Mouse (Mus musculus): ENCODE measurements at regions not wholly inside any gene's neighbourhood (a gene's known extent, or its start where the extent isn't known, plus 50 kb on each side); places are given as distances from the start of the nearest gene placed in this dataset.

DNA sequence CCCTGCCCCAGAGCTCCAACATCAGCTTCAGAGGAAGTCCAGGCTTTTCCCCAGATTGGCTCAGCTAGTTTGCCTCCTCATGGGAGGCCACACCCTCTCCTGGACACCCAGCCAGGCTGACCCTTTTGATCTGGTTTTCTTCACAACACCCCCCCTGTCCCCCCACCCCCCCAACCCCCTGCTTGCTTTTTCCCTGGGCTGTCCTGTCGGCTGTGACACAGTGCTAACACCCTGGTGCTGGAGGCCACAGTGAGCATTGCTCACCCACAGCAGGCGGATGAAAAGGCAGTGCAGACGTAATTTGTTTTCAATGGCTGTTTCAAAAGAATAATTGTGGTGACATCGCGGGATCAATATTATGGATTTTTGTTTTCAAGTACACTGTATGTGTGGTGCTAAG lies 333.8 kb upstream of the Zfp507 start:
- no peak for TF ChIP-seq ZKSCAN1 (IDR thresholded peaks at IDR 0.05; ENCODE audit: low read depth, low read length)
- TF ChIP-seq TAL1 (IDR thresholded peaks at IDR 0.05; ENCODE audit: low read length) = no peak
- TF ChIP-seq USF1 (IDR thresholded peaks at IDR 0.05; ENCODE audit: low read depth, low read length) = no peak
- TF ChIP-seq CHD2 (IDR thresholded peaks at IDR 0.05; ENCODE audit: low read length) = no peak
- no peak for TF ChIP-seq MEF2A (IDR thresholded peaks at IDR 0.05; ENCODE audit: extremely low read depth, insufficient replicate concordance, low read depth, low read length, poor library complexity, severe bottlenecking)
- TF ChIP-seq GABPA (IDR thresholded peaks at IDR 0.05; ENCODE audit: low read depth, low read length) = no peak
- no peak for TF ChIP-seq CHD1 (IDR thresholded peaks at IDR 0.05; ENCODE audit: low read depth, low read length)
- TF ChIP-seq CTCF (IDR thresholded peaks at IDR 0.05 in 2 of 3, conservative IDR thresholded peaks at IDR 0.05 in 1 of 3; ENCODE audit: control insufficient read depth in 1 of 3, insufficient read depth in 1 of 3, low read depth in 2 of 3, low read length in 3 of 3, poor library complexity in 1 of 3, severe bottlenecking in 1 of 3) = no peak
- no peak for TF ChIP-seq MYC (IDR thresholded peaks at IDR 0.05; ENCODE audit: low read depth, low read length)
- TF ChIP-seq SMC3 (IDR thresholded peaks at IDR 0.05; ENCODE audit: low read depth, low read length) = no peak
- no peak for TF ChIP-seq POLR2AphosphoS5 (IDR thresholded peaks at IDR 0.05; ENCODE audit: borderline replicate concordance, low read depth, low read length)
- TF ChIP-seq NELFE (IDR thresholded peaks at IDR 0.05; ENCODE audit: low read depth, low read length) = no peak
- no peak for TF ChIP-seq ZNF384 (IDR thresholded peaks at IDR 0.05; ENCODE audit: low read depth, low read length)
- TF ChIP-seq NRF1 (IDR thresholded peaks at IDR 0.05; ENCODE audit: insufficient read depth, low read depth, low read length, poor library complexity, severe bottlenecking) = no peak
- TF ChIP-seq MXI1 (IDR thresholded peaks at IDR 0.05; ENCODE audit: low read depth, low read length) = no peak
- no peak for TF ChIP-seq MYB (IDR thresholded peaks at IDR 0.05; ENCODE audit: low read depth, low read length)
- no peak for TF ChIP-seq KAT2A (conservative IDR thresholded peaks at IDR 0.05; ENCODE audit: low read depth, low read length)
- no peak for TF ChIP-seq TCF12 (IDR thresholded peaks at IDR 0.05; ENCODE audit: low read depth, low read length)
- no peak for TF ChIP-seq E2F4 (IDR thresholded peaks at IDR 0.05; ENCODE audit: borderline replicate concordance, low read depth, low read length)
- no peak for TF ChIP-seq ETS1 (IDR thresholded peaks at IDR 0.05; ENCODE audit: low read depth, low read length)

DNA sequence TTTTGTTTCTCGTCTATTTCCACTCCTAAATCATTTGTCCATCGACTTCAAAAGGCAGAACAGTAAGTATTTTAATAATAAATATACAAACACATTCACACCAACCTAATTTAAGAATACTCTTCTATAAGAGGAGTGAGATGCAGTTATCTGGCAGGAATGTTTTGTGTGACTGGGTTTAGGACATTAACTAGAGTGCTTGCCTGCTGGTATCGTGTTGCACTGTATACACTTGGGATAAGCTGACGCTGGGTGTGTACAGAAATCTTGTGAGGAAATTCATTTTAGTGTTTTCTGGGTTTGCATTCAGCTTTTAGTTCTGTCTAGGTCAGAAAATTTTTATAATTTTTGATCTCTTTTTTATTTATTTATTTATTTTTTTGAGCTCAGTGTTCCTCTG lies 331.8 kb upstream of the Zfp507 start:
- H3K36me3 ChIP-seq (ENCODE audit: control insufficient read depth in 1 of 2, insufficient read depth in 2 of 2, low read length in 2 of 2) = no peaks in the 10 kb centered on the region
- H3K9ac ChIP-seq (ENCODE audit: control insufficient read depth, low read depth, low read length, poor library complexity, severe bottlenecking) = no peak overlapping the region
- H3K9me3 ChIP-seq (replicated peaks; ENCODE audit: insufficient read depth, low read length) = no peaks in the 10 kb centered on the region
- H3K27ac ChIP-seq (ENCODE audit: control insufficient read depth, low read depth, low read length) = no peak overlapping the region
- no peaks in the 10 kb centered on the region for H3K4me1 ChIP-seq (ENCODE audit: control insufficient read depth in 1 of 2, insufficient read depth in 2 of 2, low read length in 2 of 2)
- TF ChIP-seq NELFE (IDR thresholded peaks at IDR 0.05; ENCODE audit: low read depth, low read length) (no peak), CTCF (IDR thresholded peaks at IDR 0.05 in 2 of 3, conservative IDR thresholded peaks at IDR 0.05 in 1 of 3; ENCODE audit: control insufficient read depth in 1 of 3, insufficient read depth in 1 of 3, low read depth in 2 of 3, low read length in 3 of 3, poor library complexity in 1 of 3, severe bottlenecking in 1 of 3) (no peak), E2F4 (IDR thresholded peaks at IDR 0.05; ENCODE audit: borderline replicate concordance, low read depth, low read length) (no peak), MAZ (IDR thresholded peaks at IDR 0.05; ENCODE audit: low read depth, low read length) (no peak), GATA1 (IDR thresholded peaks at IDR 0.05; ENCODE audit: low read depth, low read length) (no peak), NRF1 (IDR thresholded peaks at IDR 0.05; ENCODE audit: insufficient read depth, low read depth, low read length, poor library complexity, severe bottlenecking) (no peak)
- H3K27me3 ChIP-seq (ENCODE audit: control insufficient read depth in 1 of 2, insufficient read depth in 2 of 2, low read length in 2 of 2) = no peaks in the 10 kb centered on the region
- DNase-seq (ENCODE audit: low read depth, low spot score) = no peak
- H3K4me3 ChIP-seq (ENCODE audit: control insufficient read depth in 1 of 2, insufficient read depth in 1 of 2, low read depth in 2 of 2, low read length in 2 of 2) = no peak overlapping the region
- no peaks in the 10 kb centered on the region for H3K79me2 ChIP-seq (ENCODE audit: control insufficient read depth, insufficient read depth, low read length, poor library complexity)

More for the DNA sequence above, 333.8 kb upstream of the Zfp507 start:
- H3K4me3 ChIP-seq (ENCODE audit: control insufficient read depth in 1 of 2, insufficient read depth in 1 of 2, low read depth in 2 of 2, low read length in 2 of 2) = no peak overlapping the region
- no peak for DNase-seq (ENCODE audit: low read depth, low spot score)
- H3K9ac ChIP-seq (ENCODE audit: control insufficient read depth, low read depth, low read length, poor library complexity, severe bottlenecking) = no peak overlapping the region
- no peaks in the 10 kb centered on the region for H3K27me3 ChIP-seq (ENCODE audit: control insufficient read depth in 1 of 2, insufficient read depth in 2 of 2, low read length in 2 of 2)
- no peaks in the 10 kb centered on the region for H3K36me3 ChIP-seq (ENCODE audit: control insufficient read depth in 1 of 2, insufficient read depth in 2 of 2, low read length in 2 of 2)
- H3K9me3 ChIP-seq (replicated peaks; ENCODE audit: insufficient read depth, low read length) = no peaks in the 10 kb centered on the region
- no peaks in the 10 kb centered on the region for H3K4me1 ChIP-seq (ENCODE audit: control insufficient read depth in 1 of 2, insufficient read depth in 2 of 2, low read length in 2 of 2)
- no peaks in the 10 kb centered on the region for H3K79me2 ChIP-seq (ENCODE audit: control insufficient read depth, insufficient read depth, low read length, poor library complexity)
- H3K27ac ChIP-seq (ENCODE audit: control insufficient read depth, low read depth, low read length) = no peak overlapping the region
